Mouse (Mus musculus): ENCODE measurements around the gene Adcy2. TPM values are rescaled to one million over a fixed set of nuclear protein-coding genes. Genes with fewer than 3 reads are reported as not detected.

The Adcy2 gene
- not detected for total RNA-seq (2023)

GRCm38 (mm10) chr13:68998918-68999801, at the start of gene Adcy2:
Adcy2 (minus strand) TSS chr13:68999541.

GRCm38 (mm10) chr13:68597199-68597598, 402.1 kb downstream of the Adcy2 start, which contains the start of gene 1700001L19Rik:
1700001L19Rik (plus strand) TSS chr13:68597421.

GRCm38 (mm10) chr13:68581747-68582516, 417.4 kb downstream of the Adcy2 start, which contains the start of the genes Mtrr and Fastkd3:
Mtrr (minus strand) TSS chr13:68582149.
Fastkd3 (plus strand) TSS chr13:68582234.

